Mouse (Mus musculus) gastrocnemius, postnatal 14 days (tissue): ENCODE results near the gene Dcbld2. TPM values are rescaled to one million over a fixed set of nuclear protein-coding genes. Genes with fewer than 3 reads are reported as not detected.

Experiments used
- DNase-seq: peaks from one replicate; pipeline ENCODE4 v3.0.0; 2021; ENCODE audit warnings: mixed read lengths
- intact Hi-C: fragments of 180-260 bp; cut with DNase I; formaldehyde crosslinking; loops from one replicate; pipeline ENCODE4 v1.15.1; 2025; ENCODE audit warnings: low total_unique reads
- total RNA-seq, 2 experiments: library from RNA; stranded (reverse); gene quantifications; 2 replicates each; pipeline ENCODE4 v1.2.3; 2021

Dcbld2 gene
- total RNA-seq, 2 experiments from 2014 or later: 8.6 to 12.9 TPM

- DNase-seq: no peak
- intact Hi-C loops: no loop called here
Measured at GRCm38 (mm10) chr16:58516960-58517798, 108.9 kb downstream of the Dcbld2 start.

Other genes starting within 250 kb of the Dcbld2 start
- 10 to 100 TPM; 45.5 to 50.0 TPM for gene St3gal6, start 115.8 kb downstream of the Dcbld2 start, total RNA-seq
- gene Gm813, start 208.5 kb downstream of the Dcbld2 start, total RNA-seq: not detected
- not detected for gene E330017A01Rik, start 230.3 kb downstream of the Dcbld2 start, total RNA-seq